Mouse (Mus musculus): ENCODE measurements around the gene Ssmem1.

The Ssmem1 gene

GRCm38 (mm10) chr6:30509265-30510239 lies at the start of gene Ssmem1, which contains the start of gene Tmem209:
TSS of gene Ssmem1 (plus strand) at chr6:30509849.
TSS of gene Tmem209 (minus strand) at chr6:30509783.
- DNase-seq (ENCODE audit: low spot score): peak; percentile 99

GRCm38 (mm10) chr6:30460750-30461446 lies 48.8 kb upstream of the Ssmem1 start:
- DNase-seq (ENCODE audit: low spot score): peak; percentile 66

- no peak for DNase-seq (ENCODE audit: low spot score)
Measured at GRCm38 (mm10) chr6:30461755-30462344, 47.8 kb upstream of the Ssmem1 start.

GRCm38 (mm10) chr6:30462822-30463221 lies 46.8 kb upstream of the Ssmem1 start:
- no peak for DNase-seq (ENCODE audit: low spot score)

GRCm38 (mm10) chr6:30465586-30465985 lies 44.1 kb upstream of the Ssmem1 start:
- DNase-seq (ENCODE audit: low spot score): no peak

- DNase-seq (ENCODE audit: low spot score): no peak
Measured at GRCm38 (mm10) chr6:30468058-30468457, 41.6 kb upstream of the Ssmem1 start.

GRCm38 (mm10) chr6:30468684-30469083 lies 41.0 kb upstream of the Ssmem1 start:
- DNase-seq (ENCODE audit: low spot score): peak; percentile 25

GRCm38 (mm10) chr6:30469370-30469769 lies 40.3 kb upstream of the Ssmem1 start:
- DNase-seq (ENCODE audit: low spot score): no peak

GRCm38 (mm10) chr6:30471706-30472105 lies 37.9 kb upstream of the Ssmem1 start:
- no peak for DNase-seq (ENCODE audit: low spot score)

- DNase-seq (ENCODE audit: low spot score): no peak
Measured at GRCm38 (mm10) chr6:30476025-30476765, 33.5 kb upstream of the Ssmem1 start.

GRCm38 (mm10) chr6:30477210-30477714 lies 32.4 kb upstream of the Ssmem1 start:
- DNase-seq (ENCODE audit: low spot score): no peak

GRCm38 (mm10) chr6:30477784-30478183 lies 31.9 kb upstream of the Ssmem1 start:
- DNase-seq (ENCODE audit: low spot score): no peak

GRCm38 (mm10) chr6:30479418-30479817 lies 30.2 kb upstream of the Ssmem1 start:
- DNase-seq (ENCODE audit: low spot score): no peak

- DNase-seq (ENCODE audit: low spot score): no peak
Measured at GRCm38 (mm10) chr6:30482908-30483307, 26.7 kb upstream of the Ssmem1 start.

- no peak for DNase-seq (ENCODE audit: low spot score)
Measured at GRCm38 (mm10) chr6:30486504-30486903, 23.1 kb upstream of the Ssmem1 start.

GRCm38 (mm10) chr6:30499049-30499448 lies 10.6 kb upstream of the Ssmem1 start:
- DNase-seq (ENCODE audit: low spot score): no peak

GRCm38 (mm10) chr6:30508824-30509223 lies 825 bp upstream of the Ssmem1 start:
- DNase-seq (ENCODE audit: low spot score): no peak

GRCm38 (mm10) chr6:30510291-30510690 lies 642 bp downstream of the Ssmem1 start:
- DNase-seq (ENCODE audit: low spot score): no peak

GRCm38 (mm10) chr6:30514242-30514641 lies 4.6 kb downstream of the Ssmem1 start:
- no peak for DNase-seq (ENCODE audit: low spot score)

GRCm38 (mm10) chr6:30520400-30520799 lies 10.8 kb downstream of the Ssmem1 start:
- DNase-seq (ENCODE audit: low spot score): no peak
